ENCODE assay signal across 20 mouse cellular contexts in the genomic region with DNA sequence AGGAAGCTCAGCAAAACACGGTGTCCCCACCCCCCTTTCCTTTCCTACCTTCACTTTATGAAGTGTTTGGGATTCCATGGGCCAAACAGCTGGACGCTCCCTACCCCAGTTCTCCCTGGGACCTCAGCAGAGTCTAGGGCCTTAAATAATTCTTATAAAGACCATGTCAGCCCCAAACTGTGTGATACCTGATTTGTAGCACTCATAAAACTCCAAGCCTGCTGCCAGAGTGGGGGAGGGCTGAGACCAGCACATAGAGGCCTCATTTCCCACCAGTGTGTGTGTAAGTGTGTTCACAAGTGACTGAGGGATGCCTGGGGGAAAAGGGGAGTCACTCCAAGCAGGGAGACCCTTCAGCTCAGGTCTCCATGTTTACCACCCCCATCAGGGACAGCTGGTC. TPM values are rescaled to one million over a fixed set of nuclear protein-coding genes. Genes with fewer than 3 reads are reported as not detected.
DNase-seq lines count a peak whose midpoint lies in the region; ATAC-seq and TF ChIP-seq lines count a peak whose summit lies in the region.
"Had no signal": no experiment of that assay in that cellular context is flagged by ENCODE, and none has a peak within 500 bp of the region (broad histone marks: within the 10 kb centered on the region; RNA-seq: fewer than 3 reads in every experiment).

No protein-coding gene starts in this region.

- 0 out of 2 replicates have a peak, but pooled peaks cover 3% of the 10 kb centered on the region for H3K36me3 ChIP-seq in forebrain, embryonic 10.5 days (replicated peaks)
- no peaks in the 10 kb centered on the region for H3K36me3 ChIP-seq in forebrain, embryonic 16.5 days (ENCODE audit: control insufficient read depth, insufficient read depth)
- no peaks in the 10 kb centered on the region for H3K36me3 ChIP-seq in kidney, embryonic 16.5 days (ENCODE audit: insufficient read depth, low read length)
- H3K36me3 ChIP-seq in embryonic facial prominence, embryonic 11.5 days (replicated peaks; ENCODE audit: control insufficient read depth, insufficient read depth, low read depth, low read length) = no peaks in the 10 kb centered on the region
- H3K36me3 ChIP-seq in limb, embryonic 11.5 days (ENCODE audit: control insufficient read depth, insufficient read depth, low read length) = no peaks in the 10 kb centered on the region
- H3K36me3 ChIP-seq: heart, embryonic 12.5 days; liver, embryonic 13.5 days had no signal

- WGBS in forebrain, embryonic 10.5 days = 85% methylated on average over 2 of the region's 2 CpGs
- WGBS in forebrain, embryonic 16.5 days = 75% methylated on average over 2 of the region's 2 CpGs
- WGBS in kidney, embryonic 16.5 days = 43% methylated on average over 2 of the region's 2 CpGs
- WGBS in embryonic facial prominence, embryonic 11.5 days = 47% methylated on average over 2 of the region's 2 CpGs
- WGBS in limb, embryonic 11.5 days = 3% methylated on average over 2 of the region's 2 CpGs

- ATAC-seq in forebrain, embryonic 16.5 days = no peak
- peak; percentile 36; the same call in 1 of the 2 replicates for ATAC-seq in kidney, embryonic 16.5 days (ENCODE audit: low FRiP score, low TSS enrichment)
- ATAC-seq in embryonic facial prominence, embryonic 11.5 days (replicated peaks; ENCODE audit: insufficient number of reproducible peaks, low FRiP score, low TSS enrichment, low read depth) = no peak
- peak; percentile 82 for ATAC-seq in limb, embryonic 11.5 days (ENCODE audit: insufficient number of reproducible peaks, low FRiP score, low TSS enrichment, low read depth)
- ATAC-seq: activated CD4-positive, CD25-positive, alpha-beta regulatory T cell, adult 4 months; inflammation-experienced regulatory T-cells, adult 6 months had no signal

- no peaks in the 10 kb centered on the region for H3K9me3 ChIP-seq in forebrain, embryonic 10.5 days
- H3K9me3 ChIP-seq in forebrain, embryonic 16.5 days (ENCODE audit: control insufficient read depth, low read length) = no peaks in the 10 kb centered on the region
- H3K9me3 ChIP-seq in kidney, embryonic 16.5 days (ENCODE audit: low read length) = no peaks in the 10 kb centered on the region
- H3K9me3 ChIP-seq in embryonic facial prominence, embryonic 11.5 days (replicated peaks; ENCODE audit: control insufficient read depth, low read length) = no peaks in the 10 kb centered on the region
- no peaks in the 10 kb centered on the region for H3K9me3 ChIP-seq in limb, embryonic 11.5 days (ENCODE audit: control insufficient read depth, low read length)
- H3K9me3 ChIP-seq: heart, embryonic 12.5 days; liver, embryonic 13.5 days; midbrain, embryonic 12.5 days had no signal

- intact Hi-C loops in left cerebral cortex, adult 2 months (cut with DNase I) = no loop called here

- peaks cover 70% of the 10 kb centered on the region for H3K4me1 ChIP-seq in forebrain, embryonic 10.5 days
- no peaks in the 10 kb centered on the region for H3K4me1 ChIP-seq in forebrain, embryonic 16.5 days (replicated peaks; ENCODE audit: control insufficient read depth, insufficient read depth, low read length)
- peaks cover 36% of the 10 kb centered on the region for H3K4me1 ChIP-seq in kidney, embryonic 16.5 days (ENCODE audit: insufficient read depth, low read length)
- H3K4me1 ChIP-seq in embryonic facial prominence, embryonic 11.5 days (ENCODE audit: control insufficient read depth, insufficient read depth, low read length) = peaks cover 31% of the 10 kb centered on the region
- peaks cover 88% of the 10 kb centered on the region for H3K4me1 ChIP-seq in limb, embryonic 11.5 days (ENCODE audit: control insufficient read depth, insufficient read depth, low read length)

- peak overlapping the region; percentile 83 for H3K27ac ChIP-seq in forebrain, embryonic 10.5 days
- H3K27ac ChIP-seq in forebrain, embryonic 16.5 days (ENCODE audit: low read length) = no peak overlapping the region
- peak overlapping the region; percentile 81 for H3K27ac ChIP-seq in kidney, embryonic 16.5 days (ENCODE audit: low read length)
- peak overlapping the region; percentile 17; the same call in 1 of the 2 replicates for H3K27ac ChIP-seq in embryonic facial prominence, embryonic 11.5 days (replicated peaks; ENCODE audit: low read depth, low read length)
- peak overlapping the region; percentile 98 for H3K27ac ChIP-seq in limb, embryonic 11.5 days (replicated peaks; ENCODE audit: low read depth, low read length)
- no peak overlapping the region for H3K27ac ChIP-seq in left cerebral cortex, adult 2 months
- H3K27ac ChIP-seq: liver, embryonic 13.5 days; midbrain, embryonic 12.5 days had no signal

- DNase-seq in forebrain, embryonic 10.5 days (ENCODE audit: extremely low spot score, low spot score) = no peak
- no peak for DNase-seq in kidney, postnatal 10 days
- no peak for DNase-seq in embryonic facial prominence, embryonic 11.5 days (ENCODE audit: low spot score)
- DNase-seq in limb, embryonic 11.5 days (ENCODE audit: low spot score) = peak; percentile 87
- no peak for DNase-seq in left cerebral cortex, adult 2 months (ENCODE audit: extremely low spot score in 1 of 2, low spot score in 2 of 2)
- no peak for DNase-seq in urinary bladder, postnatal 10 days (ENCODE audit: low spot score)
- DNase-seq: gastrocnemius, postnatal 36 days; liver, embryonic 13.5 days; lung, postnatal 36 days; retina, postnatal 1 day; thymus, postnatal 36 days had no signal

- no peak for TF ChIP-seq CTCF in left cerebral cortex, adult 2 months (IDR thresholded peaks at IDR 0.05)

- H3K9ac ChIP-seq in forebrain, embryonic 16.5 days (replicated peaks; ENCODE audit: low read depth, low read length) = no peak overlapping the region
- 0 out of 2 replicates have a peak overlapping the region, but pooled peaks have one; percentile 37 for H3K9ac ChIP-seq in kidney, embryonic 16.5 days (replicated peaks; ENCODE audit: low read length)
- H3K9ac ChIP-seq in embryonic facial prominence, embryonic 11.5 days (replicated peaks; ENCODE audit: low read length) = no peak overlapping the region
- H3K9ac ChIP-seq in limb, embryonic 11.5 days (ENCODE audit: low read length) = peak overlapping the region; percentile 0; the same call in 1 of the 2 replicates
- H3K9ac ChIP-seq: heart, embryonic 12.5 days; liver, embryonic 13.5 days; midbrain, embryonic 12.5 days had no signal

- H3K4me3 ChIP-seq in forebrain, embryonic 10.5 days = no peak overlapping the region
- no peak overlapping the region for H3K4me3 ChIP-seq in forebrain, embryonic 16.5 days (replicated peaks; ENCODE audit: low read length)
- H3K4me3 ChIP-seq in kidney, embryonic 16.5 days (ENCODE audit: low read length) = no peak overlapping the region
- no peak overlapping the region for H3K4me3 ChIP-seq in embryonic facial prominence, embryonic 11.5 days (ENCODE audit: low read depth, low read length)
- H3K4me3 ChIP-seq in limb, embryonic 11.5 days (ENCODE audit: low read depth, low read length) = no peak overlapping the region
- H3K4me3 ChIP-seq in left cerebral cortex, adult 2 months = no peak overlapping the region
- H3K4me3 ChIP-seq: heart, embryonic 12.5 days; liver, embryonic 13.5 days; midbrain, embryonic 12.5 days; myocyte had no signal

- H3K27me3 ChIP-seq in forebrain, embryonic 10.5 days (ENCODE audit: poor library complexity, severe bottlenecking) = no peaks in the 10 kb centered on the region
- H3K27me3 ChIP-seq in forebrain, embryonic 16.5 days (replicated peaks; ENCODE audit: control insufficient read depth, insufficient read depth, low read length) = no peaks in the 10 kb centered on the region
- no peaks in the 10 kb centered on the region for H3K27me3 ChIP-seq in kidney, embryonic 16.5 days (ENCODE audit: insufficient read depth, low read length)
- no peaks in the 10 kb centered on the region for H3K27me3 ChIP-seq in embryonic facial prominence, embryonic 11.5 days (ENCODE audit: control insufficient read depth, insufficient read depth, low read length)
- H3K27me3 ChIP-seq in limb, embryonic 11.5 days (ENCODE audit: control insufficient read depth, insufficient read depth, low read length) = no peaks in the 10 kb centered on the region
- H3K27me3 ChIP-seq: heart, embryonic 12.5 days; liver, embryonic 13.5 days; midbrain, embryonic 12.5 days had no signal

- no peak overlapping the region for H3K4me2 ChIP-seq in forebrain, embryonic 16.5 days (ENCODE audit: low read length)
- H3K4me2 ChIP-seq in kidney, embryonic 16.5 days (replicated peaks; ENCODE audit: low read depth, low read length) = no peak overlapping the region
- H3K4me2 ChIP-seq in embryonic facial prominence, embryonic 11.5 days (ENCODE audit: low read depth, low read length) = no peak overlapping the region
- no peak overlapping the region for H3K4me2 ChIP-seq in limb, embryonic 11.5 days (ENCODE audit: low read depth, severe bottlenecking)
- H3K4me2 ChIP-seq: heart, embryonic 12.5 days; liver, embryonic 13.5 days; midbrain, embryonic 12.5 days had no signal

RNA-seq across cellular contexts. Expression of a gene that starts 15.4 kb away (rescaled TPM):
- polyA plus RNA-seq in forebrain, embryonic 10.5 days (2016; fragmentation: Nextera tagmentation; extraction: Ambion mirVana) = 15.8 and 16.1 TPM in 2 replicates
- 16.0 and 23.0 TPM in 2 replicates for polyA plus RNA-seq in forebrain, embryonic 16.5 days (2015; fragmentation: Nextera tagmentation; extraction: Ambion mirVana)
- polyA plus RNA-seq in kidney, embryonic 16.5 days (2015; fragmentation: Nextera tagmentation; extraction: Ambion mirVana) = 24.4 and 24.6 TPM in 2 replicates
- 16.4 and 17.2 TPM in 2 replicates for polyA plus RNA-seq in embryonic facial prominence, embryonic 11.5 days (2014; fragmentation: Nextera tagmentation; extraction: Ambion mirVana)
- 17.8 and 19.7 TPM in 2 replicates for polyA plus RNA-seq in limb, embryonic 11.5 days (2014; fragmentation: Nextera tagmentation; extraction: Ambion mirVana)
- total RNA-seq in left cerebral cortex, adult 2 months (2021) = 1 to 10 TPM; 4.7 to 6.7 TPM

RNA-seq across cellular contexts. Expression of a gene that starts 49.2 kb away (rescaled TPM):
- polyA plus RNA-seq in forebrain, embryonic 10.5 days (2016; fragmentation: Nextera tagmentation; extraction: Ambion mirVana) = 0.33 and 1.1 TPM in 2 replicates
- polyA plus RNA-seq in forebrain, embryonic 16.5 days (2015; fragmentation: Nextera tagmentation; extraction: Ambion mirVana) = 0.73 and 1.2 TPM in 2 replicates
- 14.2 and 17.2 TPM in 2 replicates for polyA plus RNA-seq in kidney, embryonic 16.5 days (2015; fragmentation: Nextera tagmentation; extraction: Ambion mirVana)
- 1.5 and 2.8 TPM in 2 replicates for polyA plus RNA-seq in embryonic facial prominence, embryonic 11.5 days (2014; fragmentation: Nextera tagmentation; extraction: Ambion mirVana)
- 8.0 and 10.8 TPM in 2 replicates for polyA plus RNA-seq in limb, embryonic 11.5 days (2014; fragmentation: Nextera tagmentation; extraction: Ambion mirVana)
- total RNA-seq in left cerebral cortex, adult 2 months (2021) = not detected
- total RNA-seq: common myeloid progenitor, adult 5-6 weeks had no signal
- polyA plus RNA-seq: small intestine, adult 2 months had no signal

Comparison
In these comparisons a context has a peak if more than half of its experiments do, and no peak if none do; other contexts are left out.
1. H3K27ac ChIP-seq: peak in forebrain, embryonic 10.5 days (single experiment), kidney, embryonic 16.5 days (single experiment), embryonic facial prominence, embryonic 11.5 days (single experiment) and limb, embryonic 11.5 days (single experiment); none in forebrain, embryonic 16.5 days (single experiment) and left cerebral cortex, adult 2 months (single experiment).
2. ATAC-seq: peak in kidney, embryonic 16.5 days (single experiment) and limb, embryonic 11.5 days (single experiment); none in forebrain, embryonic 16.5 days (single experiment) and embryonic facial prominence, embryonic 11.5 days (single experiment).
3. H3K9ac ChIP-seq: peak in kidney, embryonic 16.5 days (single experiment) and limb, embryonic 11.5 days (single experiment); none in forebrain, embryonic 16.5 days (single experiment) and embryonic facial prominence, embryonic 11.5 days (single experiment).